Mouse (Mus musculus) liver, embryonic 14.5 days (tissue): ENCODE measurements around the gene Mrpl48. TPM values are rescaled to one million over a fixed set of nuclear protein-coding genes. Genes with fewer than 3 reads are reported as not detected.

ENCODE experiments used
- ATAC-seq: fragments of 200-750 bp; cut with Nextera tagmentation; 2 replicates; pipeline ENCODE4 v1.8.0; 2017; ENCODE audit warnings: moderate number of reproducible peaks, mild to moderate bottlenecking, moderate library complexity; ENCODE audit not compliant: insufficient read depth
- DNase-seq, 3 experiments: peaks; one replicate each; pipeline ENCODE4 v3.0.0-alpha.2; 2012 to 2013; ENCODE audit warnings: low read depth in 3 of 3, low spot score in 3 of 3
- H3K27ac ChIP-seq: fragments of 300-500 bp; sonication (generic); 2 replicates; pipeline ENCODE4 v1.5.1; 2014; ENCODE audit warnings: moderate library complexity, mild to moderate bottlenecking, control low read depth, inconsistent platforms
- H3K27me3 ChIP-seq: fragments of 300-500 bp; sonication (generic); 2 replicates; pipeline ENCODE4 v1.6.1; 2014; ENCODE audit warnings: mild to moderate bottlenecking, low read length, moderate library complexity; ENCODE audit not compliant: control insufficient read depth, insufficient read depth
- H3K36me3 ChIP-seq: fragments of 300-500 bp; sonication (generic); replicated peaks from 2 replicates; pipeline ENCODE4 v1.6.1; 2014; ENCODE audit warnings: low read depth; ENCODE audit not compliant: control insufficient read depth, insufficient read depth
- H3K4me1 ChIP-seq, 2 experiments: fragments of 200-500 bp in 1 of 2; fragments of 300-500 bp in 1 of 2; sonication (generic) in 1 of 2; replicated peaks; 2 replicates each; pipeline ENCODE4 v1.6.1; 2012 to 2014; ENCODE audit warnings: antibody characterized with exemption in 1 of 2, inconsistent platforms in 1 of 2, low read length in 1 of 2; ENCODE audit not compliant: control insufficient read depth in 2 of 2, insufficient read depth in 2 of 2
- H3K4me2 ChIP-seq: fragments of 300-500 bp; sonication (generic); 2 replicates; pipeline ENCODE4 v1.6.1; 2014; ENCODE audit warnings: low read depth, mild to moderate bottlenecking, control low read depth, moderate library complexity
- H3K4me3 ChIP-seq, 2 experiments: fragments of 200-500 bp in 1 of 2; fragments of 300-500 bp in 1 of 2; sonication (generic) in 1 of 2; 2 replicates each; pipeline ENCODE4 v1.5.1; 2012 to 2014; ENCODE audit warnings: low read depth in 2 of 2, low read length in 2 of 2, mild to moderate bottlenecking in 2 of 2, control low read depth in 1 of 2, inconsistent platforms in 1 of 2, moderate library complexity in 1 of 2; ENCODE audit not compliant: insufficient read depth in 1 of 2
- H3K9ac ChIP-seq: fragments of 300-500 bp; sonication (generic); replicated peaks from 2 replicates; pipeline ENCODE4 v1.6.1; 2014; ENCODE audit warnings: mild to moderate bottlenecking, control low read depth, moderate library complexity
- H3K9me3 ChIP-seq: fragments of 300-500 bp; sonication (generic); 2 replicates; pipeline ENCODE4 v1.6.1; 2016; ENCODE audit warnings: low read length, mixed read lengths; ENCODE audit not compliant: control insufficient read depth
- CTCF ChIP-seq: IDR thresholded peaks from 2 replicates; pipeline ENCODE4 v1.5.1; 2016; ENCODE audit warnings: antibody characterized with exemption, low read depth, control low read depth
- EP300 ChIP-seq: IDR thresholded peaks from 2 replicates; pipeline ENCODE4 v1.6.1; 2016; ENCODE audit warnings: antibody characterized with exemption, low read depth
- WGBS: fragments of 180-500 bp; shearing (Covaris S2); extraction: QIAGEN DNeasy Blood & Tissue Kit; methylation state at CpG from one replicate; pipeline ENCODE4 v1.1.7; 2014; ENCODE audit not compliant: insufficient replicate concordance; 5-methylcytosine and 5-hydroxymethylcytosine counted together
- polyA plus RNA-seq, 2 experiments: library from polyadenylated mRNA; depleted of rRNA in 1 of 2; stranded (reverse) in 1 of 2; unstranded in 1 of 2; fragments of >200 nt; fragmentation: Nextera tagmentation in 1 of 2; extraction: Ambion mirVana in 1 of 2; gene quantifications; 2 replicates each; pipeline versions ENCODE4 v1.2.1 to v1.2.3; 2012 to 2014

Mrpl48 gene
- polyA plus RNA-seq, 2 experiments = 21.5 to 47.2 TPM

DNA sequence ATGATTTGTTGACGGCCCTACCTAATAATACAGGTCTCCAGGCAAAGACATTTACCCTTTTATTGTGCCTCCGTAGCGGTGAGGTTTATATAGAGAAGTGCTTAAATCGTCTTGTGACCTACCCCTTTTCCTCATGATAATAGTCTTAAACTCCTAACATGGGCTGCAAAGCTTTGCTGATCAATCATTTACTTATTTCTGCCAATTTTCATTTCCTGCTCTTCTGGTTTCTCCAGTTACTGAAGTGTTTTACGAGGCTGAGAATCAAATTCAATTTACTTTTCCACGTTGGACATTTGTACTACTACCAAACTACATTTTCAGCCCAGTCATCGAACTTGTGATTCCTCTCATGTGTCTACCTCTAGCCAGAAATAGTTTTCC is 70.6 kb downstream of the Mrpl48 start:
- DNase-seq = no peak
- H3K27ac ChIP-seq = peak overlapping the region; percentile 81
- WGBS = 24% methylated on average over 7 of the region's 7 CpGs

DNA sequence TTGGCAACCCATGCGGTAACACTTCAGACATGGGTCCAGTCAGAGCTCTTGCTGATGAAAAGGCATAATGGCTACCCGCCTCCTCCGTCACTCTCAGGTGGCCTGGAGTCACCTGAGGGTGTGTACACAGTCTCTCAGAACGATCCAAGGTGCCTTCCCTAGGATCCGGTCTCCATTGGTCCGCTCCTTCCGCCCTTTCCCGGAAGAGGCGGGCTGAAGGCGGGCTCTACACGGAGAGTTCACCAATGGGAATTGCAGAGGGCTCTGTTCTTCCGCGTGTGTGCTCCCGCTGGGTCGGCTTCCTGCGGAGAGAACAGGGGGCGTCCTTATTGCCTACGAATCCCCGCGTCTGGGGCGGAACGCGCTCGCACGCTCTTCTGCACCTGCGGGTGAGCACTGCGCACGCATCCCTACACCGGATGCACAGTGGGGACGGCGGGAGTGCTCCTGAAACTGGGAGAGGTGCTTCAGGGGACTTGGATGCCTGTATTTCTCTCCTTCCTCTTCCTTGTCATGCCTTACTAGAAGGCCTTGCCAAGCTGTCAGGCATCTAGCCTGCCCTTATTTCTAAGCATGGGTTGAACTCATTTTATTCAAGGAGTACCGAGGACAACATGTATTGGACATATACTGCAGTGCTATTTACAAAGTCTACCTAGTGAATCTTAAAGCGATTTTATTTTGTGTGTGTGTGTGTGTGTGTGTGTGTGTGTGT is 71.1 kb downstream of the Mrpl48 start, which contains the start of gene Coa4:
TSS of gene Coa4 (plus strand) at position 268 of the 715 bp plus-strand sequence.
- Histone ChIP-seq H3K27me3 (no peaks in the 10 kb centered on the region), H3K4me2 (peak within 1 kb of the TSS; percentile 88), H3K27ac (peak within 1 kb of the TSS; percentile 81), H3K9ac (peak within 1 kb of the TSS; percentile 78), H3K9me3 (no peaks in the 10 kb centered on the region), H3K36me3 (peaks cover 5% of the 10 kb centered on the region; the same call in 1 of the 2 replicates), H3K4me1 (peaks cover 7 to 12% of the 10 kb centered on the region in 2 experiments; a peak in 3 of 4 replicates), H3K4me3 (peak within 1 kb of the TSS; percentile 71 to 81)
- peak; percentile 99 for ATAC-seq
- 0 out of 2 replicates have a peak, but pooled peaks have one; percentile 38 for TF ChIP-seq CTCF
- no peak for TF ChIP-seq EP300
- peak; percentile 88 to 96 (median 89) for DNase-seq
- WGBS = under 1% methylated on average over 33 of the region's 33 CpGs

More for the DNA sequence above, 70.6 kb downstream of the Mrpl48 start:
- Histone ChIP-seq H3K36me3 (peaks cover 5% of the 10 kb centered on the region; the same call in 1 of the 2 replicates), H3K9me3 (no peaks in the 10 kb centered on the region), H3K9ac (peak overlapping the region; percentile 78), H3K27me3 (no peaks in the 10 kb centered on the region), H3K4me3 (peak overlapping the region; percentile 71 to 81), H3K4me1 (peaks cover 7 to 12% of the 10 kb centered on the region in 2 experiments; a peak in 3 of 4 replicates), H3K4me2 (peak overlapping the region; percentile 88)
- TF ChIP-seq EP300 (no peak), CTCF (no peak)
- ATAC-seq = no peak

DNA sequence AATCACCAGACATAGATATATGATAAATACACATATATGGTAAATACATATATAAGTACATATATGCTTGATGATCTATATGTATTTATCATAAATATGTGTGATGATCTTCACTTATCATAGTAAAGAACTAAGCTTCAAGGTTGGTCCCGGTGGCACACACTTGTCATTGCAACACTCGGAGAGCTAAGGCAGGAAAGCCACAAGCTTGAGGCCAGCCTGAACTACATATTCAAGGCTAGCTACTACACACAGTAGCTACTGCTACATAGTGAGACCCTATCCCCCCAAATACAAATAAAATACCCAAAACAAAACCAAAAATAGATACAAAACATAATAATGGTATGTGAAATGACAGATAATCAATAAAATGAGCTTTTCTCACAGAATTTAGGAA is 72.3 kb downstream of the Mrpl48 start:
- DNase-seq = no peak
- Histone ChIP-seq H3K27ac (no peak overlapping the region), H3K27me3 (no peaks in the 10 kb centered on the region), H3K36me3 (peaks cover 5% of the 10 kb centered on the region; the same call in 1 of the 2 replicates), H3K4me1 (peaks cover 7 to 14% of the 10 kb centered on the region in 2 experiments; a peak in 3 of 4 replicates), H3K9me3 (no peaks in the 10 kb centered on the region), H3K4me3 (no peak overlapping the region; a peak in 1 of 4 replicates), H3K4me2 (peak overlapping the region; percentile 88), H3K9ac (no peak overlapping the region)
- TF ChIP-seq EP300 (no peak), CTCF (no peak)
- no peak for ATAC-seq
- WGBS = 33% methylated on average over 2 of the region's 2 CpGs

DNA sequence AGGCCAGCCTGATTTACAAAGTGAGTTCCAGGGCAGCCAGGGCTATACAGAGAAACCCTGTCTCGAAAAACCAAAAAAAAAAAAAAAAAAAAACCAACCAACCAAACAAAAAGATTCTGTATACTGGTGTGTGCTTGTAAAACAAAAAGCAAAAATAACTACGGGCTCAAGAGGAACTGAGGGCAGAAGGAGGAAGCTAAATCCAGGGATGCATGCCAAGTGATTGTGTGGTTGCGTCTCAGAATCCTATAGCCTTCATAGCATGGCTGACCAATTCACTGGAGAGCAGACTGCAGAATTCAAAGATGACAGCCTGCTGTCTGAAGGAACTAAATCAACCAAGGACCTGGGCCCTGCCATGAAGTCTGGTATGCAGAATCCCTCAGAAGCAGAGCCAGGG is 73.9 kb downstream of the Mrpl48 start:
- no peak overlapping the region for H3K9ac ChIP-seq
- no peaks in the 10 kb centered on the region for H3K27me3 ChIP-seq
- H3K4me3 ChIP-seq = no peak overlapping the region
- H3K4me2 ChIP-seq = no peak overlapping the region
- WGBS = 59% methylated on average over 3 of the region's 3 CpGs
- H3K9me3 ChIP-seq = no peaks in the 10 kb centered on the region
- peaks cover 7 to 14% of the 10 kb centered on the region in 2 experiments; a peak in 3 of 4 replicates for H3K4me1 ChIP-seq
- H3K27ac ChIP-seq = no peak overlapping the region
- TF ChIP-seq CTCF (no peak), EP300 (no peak)
- peaks cover 2% of the 10 kb centered on the region; the same call in 1 of the 2 replicates for H3K36me3 ChIP-seq
- ATAC-seq (no peak), DNase-seq (no peak)

DNA sequence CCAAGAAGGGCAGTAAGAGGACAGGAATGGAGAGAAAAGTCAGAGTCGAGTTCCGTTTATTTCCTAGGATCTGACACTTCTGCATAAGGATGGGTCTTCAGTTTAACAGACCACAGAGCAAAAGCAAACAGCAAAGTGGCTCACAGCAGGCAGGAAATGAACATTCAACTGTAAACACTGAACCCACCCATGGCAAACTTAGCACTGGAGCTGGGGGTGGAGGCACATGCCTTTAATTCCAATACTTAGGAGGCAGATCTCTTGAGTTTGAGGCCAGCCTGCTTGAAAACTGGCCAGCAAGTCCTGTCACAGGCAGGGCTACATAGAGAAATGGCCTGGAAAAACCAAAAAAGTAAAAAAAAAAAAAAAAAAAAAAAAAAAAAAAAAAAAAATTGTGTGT is 74.6 kb downstream of the Mrpl48 start:
- ATAC-seq (no peak), DNase-seq (no peak)
- 49% methylated on average over 2 of the region's 2 CpGs for whole genome bisulfite sequencing
- TF ChIP-seq EP300 (no peak), CTCF (no peak)
- Histone ChIP-seq H3K9ac (no peak overlapping the region), H3K27me3 (no peaks in the 10 kb centered on the region), H3K4me1 (peaks cover 7 to 14% of the 10 kb centered on the region in 2 experiments; a peak in 3 of 4 replicates), H3K27ac (no peak overlapping the region), H3K36me3 (no peaks in the 10 kb centered on the region), H3K4me3 (no peak overlapping the region; a peak in 1 of 4 replicates), H3K4me2 (peak overlapping the region; percentile 45; the same call in 1 of the 2 replicates), H3K9me3 (no peaks in the 10 kb centered on the region)
